Mouse (Mus musculus): ENCODE data around the gene Cacna2d1.

Gene Cacna2d1

GRCm38 (mm10) chr5:15934376-15935233 lies at the start of gene Cacna2d1:
Gene Cacna2d1, plus strand, starts transcription at chr5:15934691.
- DNase-seq (ENCODE audit: low read depth, low spot score) = peak; percentile 67

GRCm38 (mm10) chr5:15895098-15895497 lies 39.4 kb upstream of the Cacna2d1 start:
- no peak for DNase-seq (ENCODE audit: low read depth, low spot score)

GRCm38 (mm10) chr5:15896706-15897105 lies 37.8 kb upstream of the Cacna2d1 start:
- no peak for DNase-seq (ENCODE audit: low read depth, low spot score)

DNA sequence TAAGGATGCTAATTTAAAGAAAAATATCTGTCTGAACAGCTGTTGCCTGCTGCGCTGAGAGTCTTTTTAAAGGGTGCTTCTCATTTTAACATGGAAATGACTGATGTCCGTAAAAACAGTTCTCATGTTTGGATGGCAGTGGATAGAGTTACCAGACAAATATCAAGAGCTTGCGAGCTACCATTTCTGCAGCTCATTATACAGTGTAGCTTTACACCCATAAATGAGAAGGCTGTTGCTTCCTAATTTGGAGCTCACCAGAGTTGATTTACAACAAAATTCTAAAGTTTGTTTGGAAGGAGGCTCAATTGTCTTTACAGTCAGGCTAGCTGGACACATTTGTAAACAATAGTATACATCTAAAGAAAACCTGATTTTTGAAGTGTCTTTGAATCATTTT lies 28.0 kb upstream of the Cacna2d1 start:
- no peak for DNase-seq (ENCODE audit: low read depth, low spot score)

DNA sequence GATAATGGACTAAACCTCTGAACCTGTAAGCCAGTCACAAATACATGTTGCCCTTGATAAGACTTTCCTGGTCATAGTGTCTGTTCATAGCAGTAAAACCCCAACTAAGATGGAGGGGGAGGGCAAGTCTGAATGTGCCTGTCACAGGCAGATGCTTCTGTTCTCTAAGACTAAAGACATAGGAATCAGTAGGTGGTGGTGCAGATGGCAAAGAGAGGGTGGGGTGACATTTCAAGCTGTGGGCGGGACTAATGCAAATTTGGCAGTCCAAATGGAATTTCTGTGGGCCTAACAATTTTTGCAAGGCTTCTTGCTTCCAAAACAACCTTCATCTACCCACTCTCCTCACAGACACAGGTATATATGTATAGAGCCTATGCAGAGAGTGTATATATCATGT lies 19.6 kb upstream of the Cacna2d1 start:
- no peak for DNase-seq (ENCODE audit: low read depth, low spot score)

- no peak for DNase-seq (ENCODE audit: low read depth, low spot score)
Observed at GRCm38 (mm10) chr5:15928506-15928905, 6.0 kb upstream of the Cacna2d1 start.

GRCm38 (mm10) chr5:15933017-15933416 lies 1.5 kb upstream of the Cacna2d1 start:
- peak; percentile 4 for DNase-seq (ENCODE audit: low read depth, low spot score)

GRCm38 (mm10) chr5:15933581-15934375 lies 713 bp upstream of the Cacna2d1 start:
- DNase-seq (ENCODE audit: low read depth, low spot score) = no peak

DNA sequence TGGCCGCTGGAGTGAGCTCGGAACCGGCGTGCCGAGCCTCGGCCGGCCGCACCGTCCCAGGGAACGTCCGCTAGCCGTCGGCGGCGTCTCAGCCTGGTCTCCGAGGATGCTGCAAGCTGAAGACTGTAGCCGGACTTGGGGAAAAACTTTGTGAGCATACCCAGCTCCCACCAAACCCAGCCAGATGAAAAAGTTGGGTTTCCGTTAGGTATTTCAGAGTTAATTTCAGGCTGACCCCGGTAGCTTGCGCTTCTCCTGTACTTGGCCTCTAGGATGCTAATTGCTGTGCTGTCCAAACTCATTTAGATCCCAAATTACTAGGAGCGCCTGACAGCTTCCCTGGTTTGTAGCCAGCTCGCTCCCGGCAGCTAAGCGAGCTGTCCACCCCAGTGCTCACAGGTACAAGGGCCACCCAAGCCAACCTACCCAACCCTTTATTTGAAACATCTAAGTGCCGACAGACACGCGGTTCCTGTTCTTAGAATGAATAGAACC lies 790 bp downstream of the Cacna2d1 start:
- no peak for DNase-seq (ENCODE audit: low read depth, low spot score)

DNA sequence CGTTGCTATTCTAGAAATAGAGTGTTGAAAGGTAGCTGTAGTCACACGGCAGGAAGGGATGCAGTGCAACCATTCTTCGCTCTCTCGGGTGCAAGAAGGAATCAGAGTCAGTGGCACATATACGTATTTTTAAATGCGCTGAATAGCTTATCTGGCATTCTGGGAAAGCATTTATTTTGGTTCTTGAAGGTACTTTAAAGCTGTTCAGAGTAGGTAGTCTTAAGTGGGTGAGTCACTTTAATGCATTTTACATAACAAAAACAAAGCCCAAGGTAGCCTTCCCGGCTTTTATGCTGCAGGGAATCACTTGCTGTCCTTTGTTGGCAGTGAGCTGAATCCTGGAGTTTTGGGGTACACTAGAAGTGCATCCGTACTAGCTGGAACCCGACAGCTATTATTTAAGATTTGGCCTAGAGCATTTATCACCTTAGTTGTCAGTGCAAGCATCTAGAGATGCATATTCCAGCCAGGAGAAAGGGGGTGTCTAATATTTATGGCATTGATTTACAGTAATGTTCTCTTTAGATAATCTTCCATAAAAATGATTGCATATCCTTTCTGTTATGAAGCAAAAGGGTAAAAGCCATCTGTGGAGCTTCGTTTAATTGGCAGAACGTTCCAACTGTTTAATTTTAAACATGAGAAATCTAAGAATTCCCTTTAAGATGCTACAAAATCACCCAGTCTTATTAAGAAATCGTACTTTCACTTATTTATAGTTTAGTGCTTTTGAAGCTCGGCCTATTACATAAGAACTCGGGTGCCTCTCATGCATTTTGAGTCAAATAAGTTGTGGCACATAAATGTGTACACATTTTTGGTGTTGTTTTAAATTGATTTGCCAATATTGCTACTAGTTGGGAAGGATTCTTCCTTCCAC lies 1.6 kb downstream of the Cacna2d1 start:
- peak; percentile 7 for DNase-seq (ENCODE audit: low read depth, low spot score)

DNA sequence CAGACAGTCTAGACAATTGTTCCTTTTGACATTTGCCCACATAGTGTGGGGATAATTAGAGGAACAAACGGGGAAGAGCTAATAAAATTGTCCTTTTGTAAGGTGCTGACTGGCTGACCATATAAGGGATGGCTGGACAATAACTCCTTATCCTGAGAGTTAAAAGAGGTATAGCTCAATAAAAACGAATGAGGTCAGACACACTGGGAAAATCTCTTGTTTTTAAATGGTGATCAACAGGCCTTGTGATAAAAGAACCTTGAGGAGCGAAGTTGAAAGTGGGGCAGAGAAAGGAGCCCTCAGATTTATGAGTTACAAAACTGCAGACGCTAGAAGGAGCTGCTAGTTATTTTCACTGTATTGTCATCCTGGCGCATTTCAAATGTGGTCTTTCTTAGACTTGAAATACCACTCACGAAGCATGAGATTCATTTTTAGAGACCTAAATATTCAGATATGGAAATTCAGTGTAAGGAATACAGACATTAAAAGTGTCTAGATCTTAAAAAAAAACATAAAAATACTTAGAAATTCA lies 6.8 kb downstream of the Cacna2d1 start:
- no peak for DNase-seq (ENCODE audit: low read depth, low spot score)

DNA sequence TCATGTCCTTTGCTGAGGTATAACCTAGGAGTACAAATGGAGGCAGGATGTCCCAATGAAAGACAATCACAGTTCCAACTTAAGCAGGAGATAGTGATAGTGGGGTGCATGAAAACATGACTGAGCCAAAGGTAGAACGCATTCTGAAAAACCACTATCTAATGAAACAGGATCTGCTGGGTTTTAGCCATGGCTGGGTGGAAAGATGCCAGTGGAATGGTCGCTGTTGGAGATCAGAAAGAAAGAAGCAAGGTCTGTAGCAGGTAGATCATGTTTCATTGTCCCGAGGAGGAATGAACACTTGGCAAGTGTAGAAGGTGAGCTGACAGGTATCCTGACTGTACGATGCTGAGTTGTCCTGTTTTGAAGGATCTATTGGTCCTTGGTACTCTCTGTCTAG lies 7.6 kb downstream of the Cacna2d1 start:
- no peak for DNase-seq (ENCODE audit: low read depth, low spot score)

DNA sequence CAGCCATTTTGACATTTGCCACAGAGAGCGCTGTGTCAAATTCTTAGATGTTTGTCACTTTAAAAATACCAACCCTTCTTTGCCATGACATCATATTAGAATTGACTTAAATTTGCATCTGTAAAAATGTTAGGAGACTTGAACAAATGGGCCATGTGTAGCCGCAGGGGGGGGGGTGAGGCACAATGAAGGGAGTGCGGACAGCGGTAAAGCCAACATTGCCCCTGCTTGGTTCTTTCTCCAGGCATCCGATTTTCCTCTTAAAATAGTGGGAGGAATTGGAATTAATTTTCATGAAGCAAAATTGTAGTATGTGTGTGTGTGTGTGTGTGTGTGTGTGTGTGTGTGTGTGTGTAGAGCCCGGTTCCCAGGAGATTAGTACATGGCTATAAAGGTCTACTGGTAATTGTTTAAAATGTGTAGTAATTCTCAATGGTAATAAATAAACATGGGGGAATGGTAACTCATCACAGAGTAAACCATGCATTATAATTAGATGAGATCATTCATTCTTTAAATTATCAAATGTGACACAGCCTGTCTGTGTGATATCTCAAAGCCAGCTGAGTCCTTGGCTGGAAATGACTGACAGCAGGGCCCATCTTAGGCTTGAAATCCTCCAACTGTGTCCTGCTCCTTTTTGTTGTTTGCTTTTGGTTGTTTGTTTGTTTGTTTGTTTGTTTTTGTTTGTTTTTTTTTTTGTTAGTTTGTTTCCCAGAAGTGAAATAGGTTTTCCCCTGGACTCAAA lies 14.0 kb downstream of the Cacna2d1 start:
- no peak for DNase-seq (ENCODE audit: low read depth, low spot score)

DNA sequence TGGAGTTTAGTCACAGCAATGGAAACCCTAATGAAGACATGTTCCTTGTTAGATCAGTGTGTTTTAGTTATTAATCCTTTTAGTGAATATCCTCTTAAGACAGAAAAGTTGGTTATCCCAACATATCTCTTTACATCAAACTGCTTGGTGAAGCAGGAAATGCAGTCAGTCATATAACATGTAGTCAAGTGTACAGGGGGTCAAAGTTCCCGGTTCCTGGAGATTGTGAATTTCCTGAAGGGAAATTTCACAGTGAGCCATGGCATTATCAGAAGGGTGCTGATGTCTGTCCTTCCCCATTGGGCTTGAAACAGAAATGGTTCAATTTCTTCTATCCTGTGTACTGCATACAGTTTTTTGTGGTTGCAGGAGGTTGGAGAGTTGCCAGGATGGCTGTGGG lies 25.3 kb downstream of the Cacna2d1 start:
- no peak for DNase-seq (ENCODE audit: low read depth, low spot score)

DNA sequence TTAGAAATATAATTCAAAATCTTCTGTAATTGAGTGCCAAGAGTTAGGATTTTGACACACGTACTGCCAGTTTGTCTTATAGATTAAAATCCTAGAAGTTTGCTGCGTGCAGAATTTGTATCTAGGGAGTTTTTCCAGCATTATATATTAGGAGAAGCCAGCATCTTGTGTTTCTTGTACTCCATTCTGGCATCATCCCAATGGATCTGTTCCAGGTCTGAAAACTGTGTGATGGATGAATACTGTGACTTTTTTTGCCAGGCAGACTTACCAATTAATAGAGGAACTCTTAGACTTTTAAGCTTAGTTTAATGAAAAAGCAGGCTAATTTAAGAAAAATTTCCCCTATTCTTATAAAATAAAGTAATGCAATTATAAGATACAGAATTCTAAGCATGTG lies 27.4 kb downstream of the Cacna2d1 start:
- DNase-seq (ENCODE audit: low read depth, low spot score) = no peak

DNA sequence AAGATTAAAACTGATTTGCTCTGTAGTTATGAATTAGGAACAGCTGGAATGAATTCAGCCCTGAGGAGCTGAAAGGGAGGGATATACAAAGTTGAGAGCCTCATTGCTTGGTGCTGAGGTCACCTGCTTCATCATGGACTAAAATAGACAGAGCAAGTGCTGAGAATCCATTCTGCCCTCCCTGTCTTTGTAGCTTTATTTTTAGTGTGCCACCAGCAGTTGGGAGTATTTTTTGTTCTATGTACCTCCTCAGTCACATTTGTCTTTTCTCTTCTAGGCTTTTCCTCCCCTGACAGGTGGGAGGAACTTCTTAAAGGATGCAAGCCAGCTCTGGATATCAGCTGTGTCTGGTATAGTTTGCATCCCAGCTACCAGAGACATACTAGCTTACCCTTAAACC lies 32.4 kb downstream of the Cacna2d1 start:
- no peak for DNase-seq (ENCODE audit: low read depth, low spot score)

- DNase-seq (ENCODE audit: low read depth, low spot score) = no peak
Observed at GRCm38 (mm10) chr5:15971821-15972220, 37.3 kb downstream of the Cacna2d1 start.

DNA sequence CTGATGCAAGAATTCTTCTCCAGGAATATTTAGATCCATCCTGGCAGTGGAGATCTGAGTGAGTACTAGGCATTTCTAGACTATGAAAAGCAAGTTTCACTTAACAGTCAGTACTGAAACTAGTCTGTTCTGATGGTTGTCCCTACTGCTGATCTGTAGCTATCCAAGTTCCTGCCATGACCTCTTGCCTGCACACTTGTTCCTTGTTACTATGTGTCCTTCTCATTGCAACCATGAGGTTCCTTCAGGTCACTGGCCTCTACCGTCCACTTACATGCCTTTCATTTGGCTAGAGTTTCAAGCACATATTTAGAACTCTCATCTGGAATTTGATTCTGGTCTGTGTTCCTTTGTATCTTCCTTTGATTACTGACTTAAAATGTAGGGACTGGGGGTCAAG lies 37.9 kb downstream of the Cacna2d1 start:
- no peak for DNase-seq (ENCODE audit: low read depth, low spot score)

- DNase-seq (ENCODE audit: low read depth, low spot score) = no peak
Observed at GRCm38 (mm10) chr5:15974652-15975051, 40.2 kb downstream of the Cacna2d1 start.

DNA sequence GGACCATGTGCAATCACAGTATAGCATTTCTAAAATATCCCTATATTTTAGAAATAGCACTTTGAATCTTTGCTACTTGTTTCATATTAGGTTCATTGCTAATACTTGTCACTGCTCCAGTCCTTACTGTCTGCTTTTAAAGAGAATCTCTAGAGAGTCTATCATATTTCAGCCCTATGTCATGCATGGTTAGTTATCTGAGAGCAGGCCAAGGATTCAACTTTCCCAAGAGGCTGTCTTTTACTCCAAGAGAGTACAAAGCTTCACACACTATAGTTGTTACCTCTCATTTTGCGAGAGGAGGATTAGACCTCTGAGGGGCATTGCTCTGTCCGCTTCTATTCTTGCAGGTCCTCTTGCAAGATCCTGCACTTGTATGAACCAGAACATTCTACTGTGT lies 44.7 kb downstream of the Cacna2d1 start:
- DNase-seq (ENCODE audit: low read depth, low spot score) = no peak

GRCm38 (mm10) chr5:15982573-15982972 lies 48.1 kb downstream of the Cacna2d1 start:
- DNase-seq (ENCODE audit: low read depth, low spot score) = no peak
